Mouse (Mus musculus): Measurements from ENCODE around the gene Dpy30. TPM values are rescaled to one million over a fixed set of nuclear protein-coding genes. Genes with fewer than 3 reads are reported as not detected.
"Not testable (repeated sequence)": the region's sequence is repeated elsewhere in the genome, so short reads cannot be mapped to it uniquely, and the experiment has no call there.

Gene Dpy30
- total RNA-seq (2021): 10 to 100 TPM; 42.6 to 45.6 TPM
- long read RNA-seq, experiment 1, transcript Dpy30-206 (5 exons, 734 nt): major isoform, 14 of 17 reads
- long read RNA-seq, experiment 1, partial matches to known transcripts: 1 of 17 reads
- long read RNA-seq, experiment 1, other reads (novel, unspliced or antisense): 2 of 17 reads
- long read RNA-seq, experiment 2, transcript Dpy30-206 (5 exons, 734 nt): major isoform, 12 of 18 reads
- long read RNA-seq, experiment 2, partial matches to known transcripts: 0 of 18 reads
- long read RNA-seq, experiment 2, other reads (novel, unspliced or antisense): 2 of 18 reads

DNA sequence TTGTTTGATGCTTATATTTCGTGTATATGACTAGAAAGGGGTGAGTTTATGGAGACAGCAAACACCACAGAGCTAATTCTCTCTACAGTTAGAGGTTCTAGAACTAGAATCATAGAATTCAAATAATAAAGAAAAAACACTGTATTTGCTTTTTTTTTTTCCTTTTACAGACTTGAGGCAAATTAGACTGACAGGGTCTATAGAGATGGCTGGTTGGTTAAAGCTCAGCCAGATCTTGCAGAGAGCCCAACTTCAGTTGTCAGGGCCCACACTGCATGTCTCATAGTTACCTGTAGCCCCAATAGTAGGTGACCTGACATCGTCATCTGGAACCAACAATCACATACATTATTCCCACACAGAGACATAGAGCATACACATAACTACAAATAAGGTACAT, at the start of gene Dpy30:
Gene Dpy30 (minus strand): TSS at position 101 of the 400 bp plus-strand sequence.
- Histone ChIP-seq H3K4me3 (no peak within 1 kb of the TSS), H3K27ac (no peak within 1 kb of the TSS)
- DNase-seq (ENCODE audit: extremely low spot score in 1 of 2, low spot score in 2 of 2): no peak
- intact Hi-C loops (cut with DNase I): no loop called here
- no peak for TF ChIP-seq CTCF (IDR thresholded peaks at IDR 0.05)

DNA sequence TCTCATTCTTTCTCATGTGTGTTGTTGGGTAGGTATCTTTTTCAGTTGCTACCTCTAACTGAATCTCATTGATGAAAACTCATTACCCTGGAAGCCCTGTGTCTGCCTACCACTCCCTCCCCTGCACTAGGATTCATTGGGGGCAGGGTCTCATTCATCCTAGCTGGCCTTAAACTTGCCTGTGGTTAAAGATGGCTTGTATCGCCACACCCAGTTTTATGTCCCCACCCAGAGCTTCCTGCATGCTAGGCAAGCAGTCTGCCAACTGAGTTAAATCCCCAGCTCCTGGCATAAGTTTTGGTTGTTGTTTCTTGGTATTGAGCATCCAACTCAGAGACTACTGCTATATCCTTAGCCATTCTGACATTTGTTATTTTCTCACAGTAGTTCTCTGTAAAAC, 39.8 kb upstream of the Dpy30 start:
- intact Hi-C loops (cut with DNase I): no loop called here
- DNase-seq (ENCODE audit: extremely low spot score in 1 of 2, low spot score in 2 of 2): no peak
- Histone ChIP-seq H3K27ac (no peak overlapping the region), H3K4me3 (no peak overlapping the region)
- TF ChIP-seq CTCF (IDR thresholded peaks at IDR 0.05): no peak

GRCm38 (mm10) chr17:74341151-74341550, 17.4 kb upstream of the Dpy30 start:
- TF ChIP-seq CTCF (IDR thresholded peaks at IDR 0.05): no peak
- H3K4me3 ChIP-seq: no peak overlapping the region

DNA sequence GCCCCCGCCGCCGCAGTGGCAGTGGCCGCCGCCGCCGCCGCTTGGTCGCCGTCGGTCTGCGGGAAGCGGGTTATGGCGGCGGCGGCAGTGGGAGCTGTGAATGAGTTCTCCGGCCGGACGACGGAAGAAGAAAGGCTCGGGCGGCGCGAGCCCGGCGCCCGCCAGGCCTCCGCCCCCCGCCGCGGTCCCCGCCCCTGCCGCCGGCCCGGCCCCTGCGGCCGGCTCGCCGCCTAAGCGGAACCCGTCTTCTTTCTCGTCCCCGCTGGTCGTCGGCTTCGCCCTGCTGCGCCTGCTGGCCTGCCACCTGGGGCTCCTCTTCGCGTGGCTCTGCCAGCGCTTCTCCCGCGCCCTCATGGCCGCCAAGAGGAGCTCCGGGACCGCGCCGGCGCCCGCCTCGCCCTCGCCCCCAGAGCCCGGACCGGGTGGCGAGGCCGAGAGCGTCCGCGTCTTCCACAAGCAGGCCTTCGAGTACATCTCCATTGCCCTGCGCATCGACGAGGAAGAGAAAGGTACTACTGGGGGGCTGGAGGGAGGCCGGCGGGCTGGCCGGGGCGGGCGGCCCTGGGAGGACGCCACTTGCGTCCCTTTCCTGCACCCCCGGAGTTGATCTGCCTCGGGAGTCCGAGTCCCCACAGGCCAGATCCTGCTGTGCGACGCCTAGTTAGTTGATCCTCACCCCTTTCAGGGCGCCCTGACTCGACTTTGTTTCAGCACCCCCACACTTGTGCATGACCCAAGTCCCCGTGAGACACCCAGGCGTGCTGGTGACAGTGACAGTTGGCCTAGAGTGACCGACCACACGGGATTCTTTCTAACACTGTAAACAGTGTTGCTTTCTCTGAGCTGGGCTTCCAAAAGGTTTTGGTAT, 15.4 kb upstream of the Dpy30 start, which contains the start of gene Spast:
Gene Spast (plus strand): TSS at position 51 of the 868 bp plus-strand sequence.
- no peak for TF ChIP-seq CTCF (IDR thresholded peaks at IDR 0.05)
- intact Hi-C loops (cut with DNase I): loop anchor here (1.0 to 5.0 kb wide), 5 partner anchors 23 to 1213 kb away; partner anchors contain the start of genes Birc6, Fam98a, Memo1 and Slc30a6
- H3K27ac ChIP-seq: peak within 1 kb of the TSS; percentile 77
- peak; percentile 62 to 67 for DNase-seq (ENCODE audit: extremely low spot score in 1 of 2, low spot score in 2 of 2)
- peak within 1 kb of the TSS; percentile 68 for H3K4me3 ChIP-seq

More at GRCm38 (mm10) chr17:74341151-74341550, 17.4 kb upstream of the Dpy30 start:
- DNase-seq (ENCODE audit: extremely low spot score in 1 of 2, low spot score in 2 of 2): no peak
- intact Hi-C loops (cut with DNase I): no loop called here
- no peak overlapping the region for H3K27ac ChIP-seq

GRCm38 (mm10) chr17:74338225-74338931, 14.6 kb upstream of the Dpy30 start:
- H3K4me3 ChIP-seq: peak overlapping the region; percentile 68
- TF ChIP-seq CTCF (IDR thresholded peaks at IDR 0.05): no peak
- DNase-seq (ENCODE audit: extremely low spot score in 1 of 2, low spot score in 2 of 2): peak; percentile 95
- H3K27ac ChIP-seq: peak overlapping the region; percentile 77
- intact Hi-C loops (cut with DNase I): loop anchor here (1.0 to 5.0 kb wide), 5 partner anchors 22 to 1214 kb away; partner anchors contain the start of genes Birc6, Fam98a, Memo1 and Slc30a6

DNA sequence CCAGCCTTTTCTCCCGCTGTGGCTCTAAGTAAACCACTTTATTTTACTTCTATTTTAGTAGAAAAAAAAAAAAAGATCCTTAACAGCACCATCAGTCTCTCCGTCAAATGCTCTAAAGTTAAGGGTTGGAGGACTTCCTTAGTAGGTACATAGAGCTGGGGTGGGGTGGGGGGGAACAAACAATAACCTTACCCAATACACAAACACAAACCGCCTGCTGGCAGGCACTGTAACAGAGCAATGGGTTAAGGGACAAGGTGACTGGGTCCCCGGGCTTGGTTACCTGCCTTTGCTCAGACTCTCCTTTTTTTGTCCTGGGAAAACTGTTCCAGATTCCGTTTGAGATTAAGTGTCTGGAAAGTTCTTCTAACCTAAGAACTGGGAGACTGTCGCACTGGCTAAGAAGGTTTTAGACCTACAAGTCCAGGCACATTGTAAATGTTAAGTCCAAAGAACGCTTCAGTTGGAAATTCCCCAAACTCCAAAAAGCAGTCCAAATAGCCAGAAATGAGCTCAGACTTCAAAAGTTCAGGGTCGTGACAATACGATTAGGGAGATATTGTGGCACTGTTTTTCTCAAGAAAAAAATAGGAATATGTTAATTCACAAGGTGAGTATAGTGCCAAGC, 7.4 kb upstream of the Dpy30 start:
- intact Hi-C loops (cut with DNase I): no loop called here
- no peak for TF ChIP-seq CTCF (IDR thresholded peaks at IDR 0.05)
- Histone ChIP-seq H3K27ac (no peak overlapping the region), H3K4me3 (no peak overlapping the region)
- no peak for DNase-seq (ENCODE audit: extremely low spot score in 1 of 2, low spot score in 2 of 2)

DNA sequence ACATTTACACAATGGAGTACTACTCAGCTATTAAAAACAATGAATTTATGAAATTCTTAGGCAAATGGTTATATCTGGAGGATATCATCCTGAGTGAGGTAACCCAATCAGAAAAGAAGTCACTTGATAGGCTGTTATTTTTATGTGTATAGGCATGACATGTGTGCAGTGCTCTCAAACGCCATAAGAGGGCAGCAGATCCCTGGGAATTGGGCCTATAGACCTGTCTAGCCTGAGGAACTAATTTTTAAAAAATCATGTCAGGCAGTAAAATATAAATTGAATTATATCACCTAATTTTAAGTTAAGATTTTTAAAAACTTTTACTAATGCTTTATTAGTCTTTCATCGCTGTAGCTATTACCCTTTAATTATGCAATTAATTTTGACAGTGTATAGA, 4.4 kb upstream of the Dpy30 start:
- intact Hi-C loops (cut with DNase I); DNase-seq (ENCODE audit: extremely low spot score in 1 of 2, low spot score in 2 of 2); H3K27ac ChIP-seq; H3K4me3 ChIP-seq: not testable (repeated sequence)
- TF ChIP-seq CTCF (IDR thresholded peaks at IDR 0.05): peak; percentile 54

DNA sequence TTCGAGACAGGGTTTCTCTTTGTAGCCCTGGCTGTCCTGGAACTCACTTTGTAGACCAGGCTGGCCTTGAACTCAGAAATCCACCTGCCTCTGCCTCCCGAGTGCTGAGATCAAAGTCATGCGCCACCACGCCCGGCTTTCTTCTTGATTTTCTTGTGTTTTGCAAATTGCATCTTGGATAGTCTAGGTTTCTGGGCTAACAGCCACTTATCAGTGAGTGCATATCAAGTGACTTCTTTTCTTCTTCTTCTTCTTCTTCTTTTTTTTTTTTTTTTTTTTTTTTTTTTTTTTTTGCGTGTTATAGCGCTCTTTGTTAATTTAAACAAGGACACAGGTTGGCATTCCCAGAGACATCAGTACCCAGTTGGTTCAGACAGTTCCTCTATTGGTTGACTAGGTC, 3.5 kb upstream of the Dpy30 start:
- DNase-seq (ENCODE audit: extremely low spot score in 1 of 2, low spot score in 2 of 2); H3K4me3 ChIP-seq; H3K27ac ChIP-seq; intact Hi-C loops (cut with DNase I): not testable (repeated sequence)

GRCm38 (mm10) chr17:74322400-74323054, 1.2 kb downstream of the Dpy30 start:
- intact Hi-C loops (cut with DNase I): no loop called here
- DNase-seq (ENCODE audit: extremely low spot score in 1 of 2, low spot score in 2 of 2): no peak
- Histone ChIP-seq H3K27ac (no peak overlapping the region), H3K4me3 (no peak overlapping the region)
- TF ChIP-seq CTCF (IDR thresholded peaks at IDR 0.05): peak; percentile 16; the same call in 1 of the 2 replicates

DNA sequence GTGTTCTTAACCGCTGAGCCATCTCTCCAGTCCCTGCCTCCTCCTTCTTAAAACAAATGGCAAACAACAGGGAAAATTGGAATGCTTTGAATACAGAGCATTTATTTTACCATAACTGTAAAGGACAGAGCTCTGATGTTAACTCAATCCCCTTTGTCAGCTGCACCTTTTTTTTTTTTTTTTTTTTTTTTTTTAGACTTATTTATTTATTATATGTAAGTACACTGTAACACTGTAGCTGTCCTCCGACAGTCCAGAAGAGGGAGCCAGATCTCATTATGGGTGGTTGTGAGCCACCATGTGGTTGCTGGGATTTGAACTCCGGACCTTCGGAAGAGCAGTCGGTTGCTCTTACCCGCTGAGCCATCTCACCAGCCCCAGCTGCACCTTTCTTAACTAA, 5.0 kb downstream of the Dpy30 start:
- intact Hi-C loops (cut with DNase I): no loop called here
- TF ChIP-seq CTCF (IDR thresholded peaks at IDR 0.05): peak; percentile 3
- Histone ChIP-seq H3K27ac (no peak overlapping the region), H3K4me3 (no peak overlapping the region)
- no peak for DNase-seq (ENCODE audit: extremely low spot score in 1 of 2, low spot score in 2 of 2)
